Mouse (Mus musculus): Measurements from ENCODE around the gene Fancd2.
A peak's percentile ranks its signal among the peaks of the same experiment; 100 is the strongest.

The Fancd2 gene

GRCm38 (mm10) chr6:113530932-113531839 lies at the start of gene Fancd2, which contains the start of gene Emc3:
TSS of gene Fancd2 (plus strand) at chr6:113531682.
TSS of gene Emc3 (minus strand) at chr6:113531652.
- DNase-seq, result peak; percentile 78

- DNase-seq, result peak; percentile 43
Measured at GRCm38 (mm10) chr6:113482477-113483099, 48.9 kb upstream of the Fancd2 start.

- DNase-seq, result peak; percentile 97
Measured at GRCm38 (mm10) chr6:113483100-113483615, 48.3 kb upstream of the Fancd2 start, which contains the start of gene Creld1. TSS of gene Creld1 (plus strand) at chr6:113483297.

GRCm38 (mm10) chr6:113483729-113484128 lies 47.8 kb upstream of the Fancd2 start:
- peak; percentile 44 for DNase-seq

- peak; percentile 56 for DNase-seq
Measured at GRCm38 (mm10) chr6:113487125-113487576, 44.3 kb upstream of the Fancd2 start.

- DNase-seq, result no peak
Measured at GRCm38 (mm10) chr6:113489410-113489809, 42.1 kb upstream of the Fancd2 start.

GRCm38 (mm10) chr6:113492101-113492864 lies 39.2 kb upstream of the Fancd2 start:
- no peak for DNase-seq

GRCm38 (mm10) chr6:113494258-113494788 lies 37.2 kb upstream of the Fancd2 start:
- peak; percentile 75 for DNase-seq

GRCm38 (mm10) chr6:113495071-113495675 lies 36.3 kb upstream of the Fancd2 start:
- DNase-seq, result no peak

GRCm38 (mm10) chr6:113499346-113499745 lies 32.1 kb upstream of the Fancd2 start:
- no peak for DNase-seq

- no peak for DNase-seq
Measured at GRCm38 (mm10) chr6:113501388-113502084, 29.9 kb upstream of the Fancd2 start, which contains the start of gene Prrt3. TSS of gene Prrt3 (minus strand) at chr6:113501931.

- DNase-seq, result no peak
Measured at GRCm38 (mm10) chr6:113502801-113503200, 28.7 kb upstream of the Fancd2 start.

- no peak for DNase-seq
Measured at GRCm38 (mm10) chr6:113505689-113506088, 25.8 kb upstream of the Fancd2 start.

- DNase-seq, result no peak
Measured at GRCm38 (mm10) chr6:113507130-113507529, 24.4 kb upstream of the Fancd2 start.

- no peak for DNase-seq
Measured at GRCm38 (mm10) chr6:113508272-113508946, 23.1 kb upstream of the Fancd2 start.

- DNase-seq, result no peak
Measured at GRCm38 (mm10) chr6:113508947-113509280, 22.6 kb upstream of the Fancd2 start.

GRCm38 (mm10) chr6:113513944-113514343 lies 17.5 kb upstream of the Fancd2 start:
- no peak for DNase-seq

GRCm38 (mm10) chr6:113514600-113514999 lies 16.9 kb upstream of the Fancd2 start:
- no peak for DNase-seq

- no peak for DNase-seq
Measured at GRCm38 (mm10) chr6:113517434-113518080, 13.9 kb upstream of the Fancd2 start.

GRCm38 (mm10) chr6:113522310-113522709 lies 9.2 kb upstream of the Fancd2 start:
- no peak for DNase-seq

Data from kidney, adult 11 months (tissue).